Mouse (Mus musculus): ENCODE results near the gene Mchr1.

- TF ChIP-seq CTCF (IDR thresholded peaks at IDR 0.05; ENCODE audit: control insufficient read depth, insufficient read depth, insufficient read length) (no peak), MYOD1 (IDR thresholded peaks at IDR 0.05; ENCODE audit: control insufficient read depth, insufficient read length, low read depth) (no peak), FOSL1 (IDR thresholded peaks at IDR 0.05; ENCODE audit: insufficient read depth, low read length, poor library complexity, severe bottlenecking) (no peak)
Measured at GRCm38 (mm10) chr15:81231325-81231724, 4.0 kb upstream of the Mchr1 start.
